Mouse (Mus musculus): ENCODE measurements around the gene Tead3. TPM values are rescaled to one million over a fixed set of nuclear protein-coding genes. Genes with fewer than 3 reads are reported as not detected.

Gene Tead3
- polyA plus RNA-seq, 1 experiment, result 21.5 TPM

Other genes with a start within 250 kb of the Tead3 start
- gene Scube3, start 208.7 kb downstream of the Tead3 start, polyA plus RNA-seq (2012; fragmentation: generic; extraction: Trizol), result 0.09 TPM
- gene Zfp523, start 173.7 kb downstream of the Tead3 start, polyA plus RNA-seq (2012; fragmentation: generic; extraction: Trizol), result 21.0 TPM
- gene Def6, start 143.0 kb downstream of the Tead3 start, polyA plus RNA-seq (2012; fragmentation: generic; extraction: Trizol), result 5.7 TPM
- 24.7 TPM for gene Ppard, start 118.1 kb downstream of the Tead3 start, polyA plus RNA-seq (2012; fragmentation: generic; extraction: Trizol)
- 42.0 TPM for gene Fance, start 37.3 kb downstream of the Tead3 start, polyA plus RNA-seq (2012; fragmentation: generic; extraction: Trizol)
- 3,499 TPM for gene Rpl10a, start 22.3 kb downstream of the Tead3 start, polyA plus RNA-seq (2012; fragmentation: generic; extraction: Trizol)
- 0.27 TPM for gene Tulp1, start 14.4 kb upstream of the Tead3 start, polyA plus RNA-seq (2012; fragmentation: generic; extraction: Trizol)
- 24.4 TPM for gene Fkbp5, start 166.7 kb upstream of the Tead3 start, polyA plus RNA-seq (2012; fragmentation: generic; extraction: Trizol)
- not detected for gene Armc12, start 180.0 kb upstream of the Tead3 start, polyA plus RNA-seq (2012; fragmentation: generic; extraction: Trizol)
- not detected for gene Clpsl2, start 198.6 kb upstream of the Tead3 start, polyA plus RNA-seq (2012; fragmentation: generic; extraction: Trizol)
- gene Clps, start 209.9 kb upstream of the Tead3 start, polyA plus RNA-seq (2012; fragmentation: generic; extraction: Trizol), result not detected
- gene Lhfpl5, start 224.8 kb upstream of the Tead3 start, polyA plus RNA-seq (2012; fragmentation: generic; extraction: Trizol), result 0.06 TPM

Measured in C2C12 (cell line).